Mouse (Mus musculus) ES-E14 (cell line): ENCODE results near the gene Mob2. TPM values are rescaled to one million over a fixed set of nuclear protein-coding genes. Genes with fewer than 3 reads are reported as not detected.

Experiments used
- DNase-seq: peaks from one replicate; pipeline ENCODE4 v3.0.0-alpha.2; 2013; ENCODE audit warnings: low read depth, low spot score
- H3K27ac ChIP-seq: 2 replicates; pipeline ENCODE4 v1.5.1; 2012; ENCODE audit warnings: low read depth, mild to moderate bottlenecking, low read length, moderate library complexity, mixed read lengths; ENCODE audit not compliant: poor library complexity, insufficient read depth, severe bottlenecking
- H3K36me3 ChIP-seq: 2 replicates; pipeline ENCODE4 v1.6.1; 2012; ENCODE audit warnings: mild to moderate bottlenecking, low read length, moderate library complexity, mixed read lengths; ENCODE audit not compliant: control insufficient read depth, poor library complexity, insufficient read depth, severe bottlenecking
- H3K4me1 ChIP-seq, 2 experiments: fragments of 150-350 bp in 1 of 2; sonication (generic) in 1 of 2; 2 replicates each; pipeline ENCODE4 v1.6.1; 2012; ENCODE audit warnings: low read length in 2 of 2, mild to moderate bottlenecking in 1 of 2, mixed read lengths in 1 of 2; ENCODE audit not compliant: control insufficient read depth in 2 of 2, insufficient read depth in 2 of 2, poor library complexity in 1 of 2
- H3K4me3 ChIP-seq, 2 experiments: fragments of 150-350 bp in 1 of 2; sonication (generic) in 1 of 2; 2 replicates each; pipeline ENCODE4 v1.5.1; 2012; ENCODE audit warnings: low read length in 2 of 2, low read depth in 1 of 2, mild to moderate bottlenecking in 1 of 2, mixed read lengths in 1 of 2; ENCODE audit not compliant: insufficient read depth in 1 of 2, poor library complexity in 1 of 2, severe bottlenecking in 1 of 2
- H3K9ac ChIP-seq: 2 replicates; pipeline ENCODE4 v1.6.1; 2012; ENCODE audit warnings: low read depth, mild to moderate bottlenecking, low read length, mixed read lengths; ENCODE audit not compliant: poor library complexity, insufficient read depth, severe bottlenecking
- H3K9me3 ChIP-seq: fragments of 150-350 bp; sonication (generic); 2 replicates; pipeline ENCODE4 v1.6.1; 2012; ENCODE audit warnings: low read depth, mild to moderate bottlenecking, low read length; ENCODE audit not compliant: control insufficient read depth, insufficient read depth
- CHD2 ChIP-seq: IDR thresholded peaks from 2 replicates; pipeline ENCODE4 v1.6.1; 2014; ENCODE audit warnings: mild to moderate bottlenecking, low read depth, low read length, inconsistent platforms
- HCFC1 ChIP-seq: IDR thresholded peaks from 2 replicates; pipeline ENCODE4 v1.6.1; 2012; ENCODE audit warnings: low read length, inconsistent platforms, borderline replicate concordance; ENCODE audit not compliant: insufficient read depth
- MAFK ChIP-seq: IDR thresholded peaks from 2 replicates; pipeline ENCODE4 v1.6.1; 2014; ENCODE audit warnings: mild to moderate bottlenecking, low read depth, low read length, inconsistent platforms; ENCODE audit not compliant: insufficient read depth
- ZC3H11A ChIP-seq: IDR thresholded peaks from 2 replicates; pipeline ENCODE4 v1.6.1; 2012; ENCODE audit warnings: low read depth, mild to moderate bottlenecking, inconsistent platforms, low read length, borderline replicate concordance
- ZNF384 ChIP-seq: IDR thresholded peaks from 2 replicates; pipeline ENCODE4 v1.6.1; 2012; ENCODE audit warnings: low read depth, low read length, inconsistent platforms
- in situ Hi-C, 2 experiments: fragments of 600-800 bp; cut with MboI; formaldehyde crosslinking; loops; one replicate each; pipeline ENCODE4 v1.15.1; 2025; ENCODE audit warnings: low sequenced_read_pairs in 2 of 2, inconsistent platforms in 1 of 2; ENCODE audit not compliant: unreplicated experiment in 2 of 2
- total RNA-seq: library from RNA; depleted of rRNA; stranded (reverse); fragments of 300-350 nt; gene quantifications from 2 replicates; pipeline ENCODE4 v1.2.3, GENCODE M21; 2012

The Mob2 gene
- total RNA-seq, 1 experiment, result 30.7 TPM

GRCm38 (mm10) chr7:142082607-142083006 lies 21.7 kb upstream of the Mob2 start:
- 0 out of 4 replicates have a peak, but pooled peaks cover 0 to 2% of the 10 kb centered on the region in 2 experiments for H3K4me1 ChIP-seq
- peak overlapping the region; percentile 59 to 66; a peak in 3 of 4 replicates for H3K4me3 ChIP-seq
- peak overlapping the region; percentile 64; the same call in 1 of the 2 replicates for H3K9ac ChIP-seq
- TF ChIP-seq HCFC1 (no peak), ZNF384 (no peak), ZC3H11A (no peak), CHD2 (no peak), MAFK (no peak)
- DNase-seq, result no peak
- H3K9me3 ChIP-seq, result no peaks in the 10 kb centered on the region
- in situ Hi-C loops, result no loop called here
- H3K27ac ChIP-seq, result no peak overlapping the region
- no peaks in the 10 kb centered on the region; the same call in 1 of the 2 replicates for H3K36me3 ChIP-seq

GRCm38 (mm10) chr7:142082179-142082578 lies 21.3 kb upstream of the Mob2 start:
- H3K9ac ChIP-seq, result peak overlapping the region; percentile 64
- no peak for DNase-seq
- TF ChIP-seq MAFK, result no peak
- TF ChIP-seq ZC3H11A, result no peak
- H3K4me1 ChIP-seq, result 0 out of 4 replicates have a peak, but pooled peaks cover 0 to 2% of the 10 kb centered on the region in 2 experiments
- no peak overlapping the region for H3K27ac ChIP-seq
- H3K9me3 ChIP-seq, result no peaks in the 10 kb centered on the region
- no peaks in the 10 kb centered on the region; the same call in 1 of the 2 replicates for H3K36me3 ChIP-seq
- peak overlapping the region; percentile 59 to 66; a peak in 3 of 4 replicates for H3K4me3 ChIP-seq
- in situ Hi-C loops, result no loop called here

- H3K4me1 ChIP-seq, result 0 out of 4 replicates have a peak, but pooled peaks cover 0 to 2% of the 10 kb centered on the region in 2 experiments
- TF ChIP-seq MAFK, result no peak
- no peak for TF ChIP-seq CHD2
- no peak for TF ChIP-seq ZNF384
- no peak for TF ChIP-seq HCFC1
- no peak for TF ChIP-seq ZC3H11A
- H3K9me3 ChIP-seq, result no peaks in the 10 kb centered on the region
- H3K9ac ChIP-seq, result peak overlapping the region; percentile 64; the same call in 1 of the 2 replicates
- no peak overlapping the region for H3K27ac ChIP-seq
- no peak for DNase-seq
- peak overlapping the region; percentile 59 to 66 for H3K4me3 ChIP-seq
- in situ Hi-C loops, result no loop called here
- no peaks in the 10 kb centered on the region; the same call in 1 of the 2 replicates for H3K36me3 ChIP-seq
Observed at GRCm38 (mm10) chr7:142081736-142082135, 20.9 kb upstream of the Mob2 start.

- H3K4me3 ChIP-seq, result no peak overlapping the region
- H3K36me3 ChIP-seq, result no peaks in the 10 kb centered on the region; the same call in 1 of the 2 replicates
- H3K9me3 ChIP-seq, result no peaks in the 10 kb centered on the region
- H3K9ac ChIP-seq, result no peak overlapping the region
- no peak overlapping the region for H3K27ac ChIP-seq
- 0 out of 4 replicates have a peak, but pooled peaks cover 0 to 2% of the 10 kb centered on the region in 2 experiments for H3K4me1 ChIP-seq
- no peak for DNase-seq
- in situ Hi-C loops, result no loop called here
- TF ChIP-seq MAFK (no peak), ZNF384 (no peak), ZC3H11A (no peak), HCFC1 (no peak), CHD2 (no peak)
Observed at GRCm38 (mm10) chr7:142080876-142081275, 20.0 kb upstream of the Mob2 start.

GRCm38 (mm10) chr7:142079365-142079764 lies 18.5 kb upstream of the Mob2 start:
- DNase-seq, result no peak
- H3K4me1 ChIP-seq, result 0 out of 4 replicates have a peak, but pooled peaks cover 0 to 2% of the 10 kb centered on the region in 2 experiments
- H3K9ac ChIP-seq, result no peak overlapping the region
- no peak for TF ChIP-seq CHD2
- no peak for TF ChIP-seq MAFK
- H3K4me3 ChIP-seq, result no peak overlapping the region
- in situ Hi-C loops, result no loop called here
- H3K9me3 ChIP-seq, result no peaks in the 10 kb centered on the region
- no peaks in the 10 kb centered on the region; the same call in 1 of the 2 replicates for H3K36me3 ChIP-seq
- H3K27ac ChIP-seq, result no peak overlapping the region
